Mouse (Mus musculus) macrophage (primary cell): Measurements from ENCODE around the gene Gpm6b. TPM values are rescaled to one million over a fixed set of nuclear protein-coding genes. Genes with fewer than 3 reads are reported as not detected.

Source experiments
- H3K27ac ChIP-seq: fragments of 350-480 bp; formaldehyde crosslinking; 2 replicates; pipeline ENCODE4 v1.9.0; 2021
- H3K36me3 ChIP-seq: fragments of 350-480 bp; formaldehyde crosslinking; 2 replicates; pipeline ENCODE4 v1.9.0; 2021; ENCODE audit errors: inconsistent target
- H3K4me3 ChIP-seq: fragments of 350-480 bp; formaldehyde crosslinking; 2 replicates; pipeline ENCODE4 v1.9.0; 2021; ENCODE audit errors: inconsistent target
- H3K79me2 ChIP-seq: fragments of 350-480 bp; formaldehyde crosslinking; 2 replicates; pipeline ENCODE4 v1.9.0; 2021; ENCODE audit errors: inconsistent target
- WGBS: methylation state at CpG from one replicate; pipeline ENCODE4 v1.1.7; 2026; ENCODE audit warnings: inconsistent platforms; ENCODE audit not compliant: missing documents; 5-methylcytosine and 5-hydroxymethylcytosine counted together
- polyA plus RNA-seq: library from polyadenylated mRNA; stranded (reverse); fragments of 250-400 nt; gene quantifications from 3 replicates; pipeline ENCODE4 v1.2.4, GENCODE M21; 2018; ENCODE audit warnings: inconsistent platforms
- total RNA-seq, 78 experiments: library from RNA; depleted of rRNA; stranded (reverse); fragments of 250-400 nt; gene quantifications; 1 replicate in 9 of 78; 2 replicates in 24 of 78; 3 replicates in 43 of 78; 4 replicates in 2 of 78; pipeline ENCODE4 v1.2.4; 2018; ENCODE audit warnings: inconsistent platforms in 56 of 78

The Gpm6b gene
- 1 to 10 TPM in 1 of 26 experiments, under 1 TPM in 2, not detected in 23; 0.16 to 3.3 (median 0.17) TPM for total RNA-seq (2018; cell fraction: chromatin; rRNA removed)
- total RNA-seq (2018; cell fraction: cytosol; rRNA removed) = under 1 TPM in 14 of 26 experiments, not detected in 12; 0.03 to 0.11 (median 0.06) TPM
- total RNA-seq (2018; cell fraction: nucleus; rRNA removed) = under 1 TPM in 10 of 26 experiments, not detected in 16; 0.13 to 0.82 (median 0.22) TPM
- polyA plus RNA-seq = 0.03 TPM in 1 of 3 replicates, not detected in the others

- 27% methylated on average over 42 of the region's 63 CpGs for WGBS
- no peak within 1 kb of the TSS for H3K4me3 ChIP-seq
- H3K36me3 ChIP-seq = no peaks in the 10 kb centered on the region
- no peak within 1 kb of the TSS for H3K27ac ChIP-seq
- H3K79me2 ChIP-seq = no peaks in the 10 kb centered on the region
Measured at GRCm38 (mm10) chrX:166238831-166239460, at the start of gene Gpm6b. Gene Gpm6b (plus strand): TSS chrX:166238911.

GRCm38 (mm10) chrX:166196327-166196726 is 42.4 kb upstream of the Gpm6b start:
- Histone ChIP-seq H3K27ac (no peak overlapping the region), H3K36me3 (no peaks in the 10 kb centered on the region), H3K4me3 (no peak overlapping the region), H3K79me2 (no peaks in the 10 kb centered on the region)

- Histone ChIP-seq H3K4me3 (no peak overlapping the region), H3K79me2 (no peaks in the 10 kb centered on the region), H3K27ac (no peak overlapping the region), H3K36me3 (no peaks in the 10 kb centered on the region)
- WGBS = 94% methylated on average over 2 of the region's 2 CpGs
Measured at GRCm38 (mm10) chrX:166198266-166198665, 40.4 kb upstream of the Gpm6b start.

GRCm38 (mm10) chrX:166199812-166200211 is 38.9 kb upstream of the Gpm6b start:
- Histone ChIP-seq H3K4me3 (no peak overlapping the region), H3K79me2 (no peaks in the 10 kb centered on the region), H3K27ac (no peak overlapping the region), H3K36me3 (no peaks in the 10 kb centered on the region)

GRCm38 (mm10) chrX:166214576-166214975 is 24.1 kb upstream of the Gpm6b start:
- no peak overlapping the region for H3K4me3 ChIP-seq
- H3K36me3 ChIP-seq = no peaks in the 10 kb centered on the region
- no peaks in the 10 kb centered on the region for H3K79me2 ChIP-seq
- 95% methylated on average over 2 of the region's 2 CpGs for WGBS
- no peak overlapping the region for H3K27ac ChIP-seq

GRCm38 (mm10) chrX:166216248-166216647 is 22.5 kb upstream of the Gpm6b start:
- WGBS = 93% methylated on average over 6 of the region's 6 CpGs
- Histone ChIP-seq H3K36me3 (no peaks in the 10 kb centered on the region), H3K27ac (no peak overlapping the region), H3K4me3 (no peak overlapping the region), H3K79me2 (no peaks in the 10 kb centered on the region)

GRCm38 (mm10) chrX:166216720-166217119 is 22.0 kb upstream of the Gpm6b start:
- Histone ChIP-seq H3K4me3 (no peak overlapping the region), H3K79me2 (no peaks in the 10 kb centered on the region), H3K27ac (no peak overlapping the region), H3K36me3 (no peaks in the 10 kb centered on the region)
- WGBS = 56% methylated on average over 8 of the region's 8 CpGs

GRCm38 (mm10) chrX:166219331-166219730 is 19.4 kb upstream of the Gpm6b start:
- Histone ChIP-seq H3K79me2 (no peaks in the 10 kb centered on the region), H3K36me3 (no peaks in the 10 kb centered on the region), H3K4me3 (no peak overlapping the region), H3K27ac (no peak overlapping the region)
- WGBS = 45% methylated on average over 4 of the region's 5 CpGs

- H3K27ac ChIP-seq = no peak overlapping the region
- no peaks in the 10 kb centered on the region for H3K36me3 ChIP-seq
- H3K4me3 ChIP-seq = no peak overlapping the region
- 90% methylated on average over 5 of the region's 5 CpGs for WGBS
- no peaks in the 10 kb centered on the region for H3K79me2 ChIP-seq
Measured at GRCm38 (mm10) chrX:166226856-166227255, 11.9 kb upstream of the Gpm6b start.

GRCm38 (mm10) chrX:166229750-166230149 is 9.0 kb upstream of the Gpm6b start:
- WGBS = 51% methylated on average over 3 of the region's 3 CpGs
- Histone ChIP-seq H3K79me2 (no peaks in the 10 kb centered on the region), H3K36me3 (no peaks in the 10 kb centered on the region), H3K27ac (no peak overlapping the region), H3K4me3 (no peak overlapping the region)

GRCm38 (mm10) chrX:166230515-166231267 is 8.0 kb upstream of the Gpm6b start:
- Histone ChIP-seq H3K27ac (no peak overlapping the region), H3K4me3 (no peak overlapping the region), H3K36me3 (no peaks in the 10 kb centered on the region), H3K79me2 (no peaks in the 10 kb centered on the region)
- WGBS = 71% methylated on average over 6 of the region's 6 CpGs

GRCm38 (mm10) chrX:166236131-166236530 is 2.6 kb upstream of the Gpm6b start:
- H3K79me2 ChIP-seq = no peaks in the 10 kb centered on the region
- H3K27ac ChIP-seq = no peak overlapping the region
- no peak overlapping the region for H3K4me3 ChIP-seq
- H3K36me3 ChIP-seq = no peaks in the 10 kb centered on the region
- WGBS = 57% methylated on average over 2 of the region's 2 CpGs

- Histone ChIP-seq H3K79me2 (no peaks in the 10 kb centered on the region), H3K4me3 (no peak overlapping the region), H3K27ac (no peak overlapping the region), H3K36me3 (no peaks in the 10 kb centered on the region)
- WGBS = 26% methylated on average over 13 of the region's 13 CpGs
Measured at GRCm38 (mm10) chrX:166239520-166239919, 809 bp downstream of the Gpm6b start.

GRCm38 (mm10) chrX:166240751-166241150 is 2.0 kb downstream of the Gpm6b start:
- Histone ChIP-seq H3K4me3 (no peak overlapping the region), H3K36me3 (no peaks in the 10 kb centered on the region), H3K27ac (no peak overlapping the region), H3K79me2 (no peaks in the 10 kb centered on the region)
- WGBS = 86% methylated on average over 7 of the region's 7 CpGs

- 88% methylated on average over 4 of the region's 4 CpGs for WGBS
- Histone ChIP-seq H3K27ac (no peak overlapping the region), H3K4me3 (no peak overlapping the region), H3K36me3 (no peaks in the 10 kb centered on the region), H3K79me2 (no peaks in the 10 kb centered on the region)
Measured at GRCm38 (mm10) chrX:166243261-166243885, 4.7 kb downstream of the Gpm6b start.
